Mouse (Mus musculus): Measurements from ENCODE around the gene Stard9. TPM values are rescaled to one million over a fixed set of nuclear protein-coding genes. Genes with fewer than 3 reads are reported as not detected.

Stard9 gene
- polyA plus RNA-seq, 1 experiment: 2.7 TPM

DNA sequence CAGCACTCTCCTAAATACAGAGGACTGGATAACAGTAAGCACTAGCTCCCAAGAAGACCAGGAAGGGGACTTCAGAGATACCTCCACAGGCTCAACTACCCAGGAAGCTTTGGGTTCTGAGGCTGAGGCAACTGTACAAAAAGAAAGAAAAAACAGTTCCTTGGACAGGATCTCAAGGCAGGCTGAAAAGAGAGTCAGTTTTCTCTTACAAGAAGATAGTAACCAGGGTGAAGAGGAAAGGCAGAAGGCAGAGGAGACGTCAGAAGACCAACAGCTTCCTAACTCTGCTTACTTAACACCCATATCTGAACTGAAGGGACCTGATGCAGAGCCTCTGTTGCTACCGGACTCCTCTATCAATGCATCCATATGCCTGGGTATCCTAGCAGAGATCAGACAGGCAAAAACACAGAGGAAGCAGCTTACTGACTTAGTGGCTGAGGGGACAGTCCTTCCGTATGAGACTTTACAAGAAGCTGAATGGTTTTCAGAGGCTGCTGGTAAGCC, 71.5 kb downstream of the Stard9 start:
- Histone ChIP-seq H3K27me3 (ENCODE audit: control insufficient read depth, insufficient read depth, insufficient read length) (no peaks in the 10 kb centered on the region), H3K4me3 (ENCODE audit: insufficient read depth, poor library complexity, severe bottlenecking) (no peak overlapping the region), H3K79me2 (ENCODE audit: control insufficient read depth, insufficient read depth) (no peaks in the 10 kb centered on the region), H3ac (ENCODE audit: control insufficient read depth, insufficient read length, low read depth) (no peak overlapping the region), H3K36me3 (ENCODE audit: control insufficient read depth, insufficient read depth) (peaks cover 16% of the 10 kb centered on the region), H3K79me3 (ENCODE audit: low read depth) (no peaks in the 10 kb centered on the region)
- no peak for TF ChIP-seq FOSL1 (IDR thresholded peaks at IDR 0.05; ENCODE audit: insufficient read depth, low read length, poor library complexity, severe bottlenecking)
- TF ChIP-seq CTCF (IDR thresholded peaks at IDR 0.05; ENCODE audit: control insufficient read depth, insufficient read depth, insufficient read length): no peak
- no peak for TF ChIP-seq MYOG (IDR thresholded peaks at IDR 0.05; ENCODE audit: control insufficient read depth, extremely low read depth, insufficient read length)
- TF ChIP-seq USF1 (IDR thresholded peaks at IDR 0.05; ENCODE audit: low read depth): no peak
- TF ChIP-seq MYOD1 (IDR thresholded peaks at IDR 0.05; ENCODE audit: control insufficient read depth, insufficient read length, low read depth): no peak
- no peak for TF ChIP-seq MAX (IDR thresholded peaks at IDR 0.05)
- TF ChIP-seq CEBPB (IDR thresholded peaks at IDR 0.05; ENCODE audit: low read depth): no peak

DNA sequence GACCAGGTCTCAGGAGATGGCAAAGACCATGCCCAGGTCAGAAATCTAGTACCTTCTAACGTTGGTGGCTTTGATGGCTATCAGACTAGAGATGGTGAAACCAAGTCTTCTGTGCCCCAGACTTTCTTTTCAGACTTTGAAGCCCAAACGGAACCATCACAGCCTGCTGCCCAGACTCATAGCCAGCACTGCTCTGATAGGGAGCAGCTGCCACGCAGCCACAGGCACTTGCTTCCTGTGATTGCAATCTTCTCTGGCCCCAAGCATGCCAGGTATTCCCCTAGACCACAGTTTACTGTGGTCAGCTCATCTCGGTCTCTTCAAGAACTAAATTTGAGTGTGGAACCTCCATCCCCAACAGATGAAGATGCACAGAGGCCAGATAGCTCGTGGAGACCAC, 73.8 kb downstream of the Stard9 start:
- Histone ChIP-seq H3K79me2 (ENCODE audit: control insufficient read depth, insufficient read depth) (no peaks in the 10 kb centered on the region), H3K36me3 (ENCODE audit: control insufficient read depth, insufficient read depth) (peaks cover 6% of the 10 kb centered on the region), H3K27me3 (ENCODE audit: control insufficient read depth, insufficient read depth, insufficient read length) (no peaks in the 10 kb centered on the region), H3K4me3 (ENCODE audit: insufficient read depth, poor library complexity, severe bottlenecking) (no peak overlapping the region), H3K79me3 (ENCODE audit: low read depth) (no peaks in the 10 kb centered on the region), H3ac (ENCODE audit: control insufficient read depth, insufficient read length, low read depth) (no peak overlapping the region)
- TF ChIP-seq USF1 (IDR thresholded peaks at IDR 0.05; ENCODE audit: low read depth): no peak
- no peak for TF ChIP-seq MYOG (IDR thresholded peaks at IDR 0.05; ENCODE audit: control insufficient read depth, extremely low read depth, insufficient read length)
- TF ChIP-seq FOSL1 (IDR thresholded peaks at IDR 0.05; ENCODE audit: insufficient read depth, low read length, poor library complexity, severe bottlenecking): no peak
- no peak for TF ChIP-seq MAX (IDR thresholded peaks at IDR 0.05)
- no peak for TF ChIP-seq CTCF (IDR thresholded peaks at IDR 0.05; ENCODE audit: control insufficient read depth, insufficient read depth, insufficient read length)
- no peak for TF ChIP-seq MYOD1 (IDR thresholded peaks at IDR 0.05; ENCODE audit: control insufficient read depth, insufficient read length, low read depth)
- no peak for TF ChIP-seq CEBPB (IDR thresholded peaks at IDR 0.05; ENCODE audit: low read depth)

DNA sequence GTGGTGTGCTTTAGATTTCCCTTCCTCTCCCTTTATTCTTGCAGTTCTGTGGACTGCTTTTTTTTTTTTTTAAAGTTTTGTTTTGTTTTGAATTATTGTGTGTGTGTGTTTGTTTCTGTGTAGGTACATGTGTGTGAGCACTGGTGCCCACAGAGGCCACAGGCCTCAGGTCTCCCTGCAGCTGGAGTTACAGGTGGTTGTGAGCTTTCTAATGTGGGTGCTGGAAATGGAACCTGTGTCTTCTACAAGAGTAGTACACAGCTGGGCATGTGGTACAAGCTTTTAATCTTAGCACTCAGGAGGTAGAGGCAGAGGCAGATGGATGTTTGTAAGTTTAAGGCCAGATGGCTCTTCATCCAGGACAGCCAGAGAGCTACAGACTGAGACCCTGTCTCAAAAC, 78.1 kb downstream of the Stard9 start:
- Histone ChIP-seq H3K79me3 (ENCODE audit: low read depth) (no peaks in the 10 kb centered on the region), H3K27me3 (ENCODE audit: control insufficient read depth, insufficient read depth, insufficient read length) (no peaks in the 10 kb centered on the region), H3K4me3 (ENCODE audit: insufficient read depth, poor library complexity, severe bottlenecking) (no peak overlapping the region), H3K36me3 (ENCODE audit: control insufficient read depth, insufficient read depth) (peaks cover 13% of the 10 kb centered on the region), H3K79me2 (ENCODE audit: control insufficient read depth, insufficient read depth) (no peaks in the 10 kb centered on the region), H3ac (ENCODE audit: control insufficient read depth, insufficient read length, low read depth) (no peak overlapping the region)
- TF ChIP-seq FOSL1 (IDR thresholded peaks at IDR 0.05; ENCODE audit: insufficient read depth, low read length, poor library complexity, severe bottlenecking) (no peak), CEBPB (IDR thresholded peaks at IDR 0.05; ENCODE audit: low read depth) (no peak), MYOD1 (IDR thresholded peaks at IDR 0.05; ENCODE audit: control insufficient read depth, insufficient read length, low read depth) (no peak), CTCF (IDR thresholded peaks at IDR 0.05; ENCODE audit: control insufficient read depth, insufficient read depth, insufficient read length) (no peak), USF1 (IDR thresholded peaks at IDR 0.05; ENCODE audit: low read depth) (no peak), MAX (IDR thresholded peaks at IDR 0.05) (no peak), MYOG (IDR thresholded peaks at IDR 0.05; ENCODE audit: control insufficient read depth, extremely low read depth, insufficient read length) (no peak)

DNA sequence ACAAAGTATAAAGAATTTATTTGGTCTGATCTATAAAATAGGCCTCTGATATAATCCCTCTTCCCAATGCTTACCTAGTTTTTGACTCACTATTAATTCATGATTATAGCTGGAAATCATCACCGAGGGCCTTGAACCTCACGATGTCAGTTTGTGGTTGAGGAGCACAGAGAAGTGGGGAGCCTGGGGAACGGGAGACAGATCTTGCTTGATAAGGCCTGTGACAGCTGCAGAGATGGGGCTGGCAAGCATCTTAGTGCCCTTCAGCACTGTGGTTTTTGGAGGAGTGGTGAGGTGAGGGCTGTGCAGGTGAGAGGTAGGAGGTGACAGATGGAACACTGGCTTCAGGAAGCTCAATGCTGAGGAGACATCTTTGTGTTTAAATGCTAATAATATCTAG, 81.2 kb downstream of the Stard9 start:
- H3K36me3 ChIP-seq (ENCODE audit: control insufficient read depth, insufficient read depth): peaks cover 43% of the 10 kb centered on the region
- H3K27me3 ChIP-seq (ENCODE audit: control insufficient read depth, insufficient read depth, insufficient read length): no peaks in the 10 kb centered on the region
- no peaks in the 10 kb centered on the region for H3K79me2 ChIP-seq (ENCODE audit: control insufficient read depth, insufficient read depth)
- no peak for TF ChIP-seq MAX (IDR thresholded peaks at IDR 0.05)
- TF ChIP-seq MYOG (IDR thresholded peaks at IDR 0.05; ENCODE audit: control insufficient read depth, extremely low read depth, insufficient read length): no peak
- TF ChIP-seq USF1 (IDR thresholded peaks at IDR 0.05; ENCODE audit: low read depth): no peak
- TF ChIP-seq MYOD1 (IDR thresholded peaks at IDR 0.05; ENCODE audit: control insufficient read depth, insufficient read length, low read depth): no peak
- no peak for TF ChIP-seq CEBPB (IDR thresholded peaks at IDR 0.05; ENCODE audit: low read depth)
- TF ChIP-seq FOSL1 (IDR thresholded peaks at IDR 0.05; ENCODE audit: insufficient read depth, low read length, poor library complexity, severe bottlenecking): no peak
- no peak for TF ChIP-seq CTCF (IDR thresholded peaks at IDR 0.05; ENCODE audit: control insufficient read depth, insufficient read depth, insufficient read length)
- H3ac ChIP-seq (ENCODE audit: control insufficient read depth, insufficient read length, low read depth): no peak overlapping the region
- no peak overlapping the region for H3K4me3 ChIP-seq (ENCODE audit: insufficient read depth, poor library complexity, severe bottlenecking)
- no peaks in the 10 kb centered on the region for H3K79me3 ChIP-seq (ENCODE audit: low read depth)

DNA sequence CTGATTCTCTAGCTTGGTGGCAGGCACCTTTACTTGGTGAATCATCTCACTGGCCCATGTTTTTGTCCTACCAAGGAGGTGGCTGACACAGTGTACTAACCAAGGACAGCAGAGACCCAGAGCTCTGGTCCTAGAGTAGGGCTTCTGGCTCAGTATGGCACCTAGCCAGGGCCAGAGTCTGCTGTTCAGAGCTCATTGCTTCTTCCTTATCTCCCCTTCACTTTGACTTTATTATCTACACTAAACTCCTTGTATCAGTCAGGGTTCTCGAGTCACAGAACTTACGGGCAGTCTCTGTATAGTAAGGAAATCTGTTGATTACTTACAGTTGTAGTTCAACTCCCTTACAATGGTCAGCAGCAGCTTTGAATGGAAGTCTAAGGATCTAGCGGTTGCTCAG, 82.0 kb downstream of the Stard9 start:
- H3K79me3 ChIP-seq (ENCODE audit: low read depth): no peaks in the 10 kb centered on the region
- no peak overlapping the region for H3ac ChIP-seq (ENCODE audit: control insufficient read depth, insufficient read length, low read depth)
- no peaks in the 10 kb centered on the region for H3K27me3 ChIP-seq (ENCODE audit: control insufficient read depth, insufficient read depth, insufficient read length)
- H3K4me3 ChIP-seq (ENCODE audit: insufficient read depth, poor library complexity, severe bottlenecking): no peak overlapping the region
- TF ChIP-seq MYOG (IDR thresholded peaks at IDR 0.05; ENCODE audit: control insufficient read depth, extremely low read depth, insufficient read length) (no peak), MYOD1 (IDR thresholded peaks at IDR 0.05; ENCODE audit: control insufficient read depth, insufficient read length, low read depth) (no peak), FOSL1 (IDR thresholded peaks at IDR 0.05; ENCODE audit: insufficient read depth, low read length, poor library complexity, severe bottlenecking) (no peak), USF1 (IDR thresholded peaks at IDR 0.05; ENCODE audit: low read depth) (no peak), CTCF (IDR thresholded peaks at IDR 0.05; ENCODE audit: control insufficient read depth, insufficient read depth, insufficient read length) (no peak), MAX (IDR thresholded peaks at IDR 0.05) (no peak), CEBPB (IDR thresholded peaks at IDR 0.05; ENCODE audit: low read depth) (no peak)
- no peaks in the 10 kb centered on the region for H3K79me2 ChIP-seq (ENCODE audit: control insufficient read depth, insufficient read depth)
- peaks cover 51% of the 10 kb centered on the region for H3K36me3 ChIP-seq (ENCODE audit: control insufficient read depth, insufficient read depth)

Measured in C2C12 (cell line).